Mouse (Mus musculus): ENCODE results near the gene Zdhhc6.

GRCm38 (mm10) chr19:55236026-55236425 lies 79.8 kb downstream of the Zdhhc6 start:
- TF ChIP-seq POLR2A (IDR thresholded peaks at IDR 0.05; ENCODE audit: low read depth, low read length) (no peak), CTCF (conservative IDR thresholded peaks at IDR 0.05; ENCODE audit: insufficient read depth, insufficient read length, low read depth, low read length) (no peak)

All from kidney, adult 2 months (tissue).